Mouse (Mus musculus) MEL (cell line): ENCODE data around the gene Mrpl39.

Experiments
- BHLHE40 ChIP-seq: IDR thresholded peaks from 2 replicates; pipeline ENCODE4 v1.6.1; 2012; ENCODE audit warnings: low read depth, mild to moderate bottlenecking, inconsistent platforms, low read length, improper control_type of control experiment, borderline replicate concordance
- CTCF ChIP-seq, 3 experiments: IDR thresholded peaks in 2 of 3; conservative IDR thresholded peaks in 1 of 3; 2 replicates each; pipeline ENCODE4 v1.5.1; 2011 to 2012; ENCODE audit warnings: low read length in 3 of 3, low read depth in 2 of 3, mild to moderate bottlenecking in 2 of 3, improper control_type of control experiment in 1 of 3, inconsistent platforms in 1 of 3, mixed read lengths in 1 of 3, moderate library complexity in 1 of 3; ENCODE audit not compliant: control insufficient read depth in 1 of 3, insufficient read depth in 1 of 3, poor library complexity in 1 of 3, severe bottlenecking in 1 of 3
- E2F4 ChIP-seq: IDR thresholded peaks from 2 replicates; pipeline ENCODE4 v1.6.1; 2011; ENCODE audit warnings: low read depth, low read length, improper control_type of control experiment, borderline replicate concordance
- ELF1 ChIP-seq: IDR thresholded peaks from 2 replicates; pipeline ENCODE4 v1.6.1; 2014; ENCODE audit warnings: low read depth, mild to moderate bottlenecking, inconsistent platforms, low read length, improper control_type of control experiment, moderate library complexity
- ETS1 ChIP-seq: IDR thresholded peaks from 2 replicates; pipeline ENCODE4 v1.6.1; 2012; ENCODE audit warnings: low read depth, mild to moderate bottlenecking, inconsistent platforms, low read length, improper control_type of control experiment, moderate library complexity
- HCFC1 ChIP-seq: IDR thresholded peaks from 2 replicates; pipeline ENCODE4 v1.6.1; 2012; ENCODE audit warnings: low read depth, mild to moderate bottlenecking, inconsistent platforms, low read length, improper control_type of control experiment, moderate library complexity
- MAX ChIP-seq: IDR thresholded peaks from 2 replicates; pipeline ENCODE4 v1.6.1; 2011; ENCODE audit warnings: low read length, improper control_type of control experiment
- MAZ ChIP-seq: IDR thresholded peaks from 2 replicates; pipeline ENCODE4 v1.6.1; 2012; ENCODE audit warnings: low read depth, mild to moderate bottlenecking, inconsistent platforms, low read length, improper control_type of control experiment
- MXI1 ChIP-seq: IDR thresholded peaks from 2 replicates; pipeline ENCODE4 v1.6.1; 2011; ENCODE audit warnings: mild to moderate bottlenecking, low read depth, low read length, improper control_type of control experiment
- POLR2A ChIP-seq, 2 experiments: IDR thresholded peaks; 2 replicates each; pipeline ENCODE4 v1.6.1; 2011 to 2012; ENCODE audit warnings: low read length in 2 of 2, mild to moderate bottlenecking in 2 of 2, control low read depth in 1 of 2, improper control_type of control experiment in 1 of 2, low read depth in 1 of 2, moderate library complexity in 1 of 2; ENCODE audit not compliant: control insufficient read depth in 1 of 2, insufficient read depth in 1 of 2, poor library complexity in 1 of 2
- POLR2AphosphoS2 ChIP-seq: IDR thresholded peaks from 2 replicates; pipeline ENCODE4 v1.6.1; 2011; ENCODE audit warnings: low read length, improper control_type of control experiment
- SIN3A ChIP-seq: IDR thresholded peaks from 2 replicates; pipeline ENCODE4 v1.6.1; 2012; ENCODE audit warnings: low read length, improper control_type of control experiment, inconsistent platforms
- TAL1 ChIP-seq: IDR thresholded peaks from 2 replicates; pipeline ENCODE4 v1.6.1; 2012; ENCODE audit warnings: mild to moderate bottlenecking, inconsistent platforms, low read length, moderate library complexity, mixed read lengths

- TF ChIP-seq MAX (no peak), ELF1 (no peak), TAL1 (no peak), MAZ (no peak), HCFC1 (no peak), CTCF (IDR thresholded peaks at IDR 0.05 in 2 of 3, conservative IDR thresholded peaks at IDR 0.05 in 1 of 3; ENCODE audit: control insufficient read depth in 1 of 3, insufficient read depth in 1 of 3, low read depth in 2 of 3, low read length in 3 of 3, poor library complexity in 1 of 3, severe bottlenecking in 1 of 3) (no peak), BHLHE40 (no peak), POLR2A (IDR thresholded peaks at IDR 0.05; ENCODE audit: control insufficient read depth in 1 of 2, insufficient read depth in 1 of 2, low read depth in 1 of 2, low read length in 2 of 2, poor library complexity in 1 of 2) (no peak), MXI1 (no peak), ETS1 (no peak), POLR2AphosphoS2 (no peak), SIN3A (no peak), E2F4 (no peak)
Measured at GRCm38 (mm10) chr16:84773268-84773861, 37.8 kb upstream of the Mrpl39 start.
